Comparison of ENCODE assay signal across 15 mouse cellular contexts in genomic region chr8:12023669-12024390, GRCm38 (mm10).
DNase-seq lines count a peak whose midpoint lies in the region.
"Had no signal": no experiment of that assay in that cellular context is flagged by ENCODE, and none has a peak within 500 bp of the region (broad histone marks: within the 10 kb centered on the region; RNA-seq: fewer than 3 reads in every experiment).

No protein-coding gene starts in this region.

- peak; percentile 34 to 83 for DNase-seq in adrenal gland, adult (ENCODE audit: inconsistent age in 2 of 2, low spot score in 1 of 2)
- no peak for DNase-seq in adrenal gland, postnatal 4 days (ENCODE audit: low spot score in 2 of 2)
- DNase-seq in ovary, adult 18-20 months (ENCODE audit: low spot score), result peak; percentile 54
- no peak for DNase-seq in ovary, postnatal 14 days (ENCODE audit: low spot score)
- peak; percentile 29 for DNase-seq in adrenal gland, postnatal 14 days
- DNase-seq in c-Kit-positive CD71-positive TER-119-positive erythroid progenitor cells, embryonic 14.5 days (ENCODE audit: low spot score), result no peak
- DNase-seq in cerebellum, adult 11-12 months, result no peak
- DNase-seq: B cell, adult 2 months; cerebellum, adult 2 months; cerebellum, postnatal 10 days; forebrain, postnatal 0 days; gastrocnemius, postnatal 14 days; heart, adult 2 months; heart, postnatal 14 days; kidney, adult 2 months had no signal

Comparison
In these comparisons a context has a peak if more than half of its experiments do, and no peak if none do; other contexts are left out.
1. DNase-seq: peak in adrenal gland, adult (2 of 2), ovary, adult 18-20 months (single experiment) and adrenal gland, postnatal 14 days (single experiment); none in adrenal gland, postnatal 4 days (0 of 2), ovary, postnatal 14 days (single experiment), c-Kit-positive CD71-positive TER-119-positive erythroid progenitor cells, embryonic 14.5 days (single experiment) and cerebellum, adult 11-12 months (single experiment).